Comparison of ENCODE assay signal across 17 mouse cellular contexts in genomic region chr11:28313396-28313795, GRCm38 (mm10). TPM values are rescaled to one million over a fixed set of nuclear protein-coding genes. Genes with fewer than 3 reads are reported as not detected.
"Had no signal": no experiment of that assay in that cellular context is flagged by ENCODE, and none has a peak within 500 bp of the region (broad histone marks: within the 10 kb centered on the region; RNA-seq: fewer than 3 reads in every experiment).

No protein-coding gene starts in this region.

- DNase-seq: lung, adult 2 months; lung, postnatal 14 days; lung, postnatal 36 days; midbrain, embryonic 14.5 days; retina, postnatal 1 day; right cerebral cortex, adult 18-20 months; right cerebral cortex, postnatal 25 days; right cerebral cortex, postnatal 4 days; spleen, adult 18-20 months; thymus, adult 18-20 months; thymus, postnatal 14 days; thymus, postnatal 36 days had no signal

RNA-seq across cellular contexts. Expression of gene Gm6685, which starts 26.3 kb away (rescaled TPM):
- polyA plus RNA-seq: lung, postnatal 0 days; macrophage; midbrain, embryonic 12.5 days; midbrain, embryonic 14.5 days; neural tube, embryonic 13.5 days; stomach, embryonic 16.5 days had no signal
